ENCODE assay signal across 8 mouse cellular contexts in the genomic region with DNA sequence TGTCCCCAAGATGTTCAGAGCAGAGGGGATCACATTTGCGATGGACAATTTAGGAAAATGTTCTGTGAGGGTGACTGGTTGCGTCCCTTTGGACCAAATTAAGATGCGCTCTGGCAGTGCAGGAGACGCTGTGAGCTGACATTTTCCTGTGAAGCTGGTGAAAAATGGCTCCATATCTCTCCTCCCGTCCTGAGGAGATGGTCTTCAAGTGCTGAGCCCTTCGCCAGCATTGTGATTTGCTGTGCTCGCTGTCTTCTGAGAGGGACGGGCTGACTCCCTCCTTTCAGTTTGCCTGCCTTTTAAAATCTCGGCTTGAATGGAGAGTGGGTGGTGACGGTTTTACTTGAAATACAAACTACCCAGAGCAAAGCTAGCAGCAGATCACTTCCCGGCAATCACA.
DNase-seq lines count a peak whose midpoint lies in the region; ATAC-seq lines count a peak whose summit lies in the region.

No protein-coding gene starts in this region.

- H3K36me3 ChIP-seq in forebrain, embryonic 14.5 days (ENCODE audit: control insufficient read depth, insufficient read depth, low read length): no peaks in the 10 kb centered on the region
- H3K36me3 ChIP-seq in neural tube, embryonic 11.5 days (ENCODE audit: control insufficient read depth, insufficient read depth, low read length): no peaks in the 10 kb centered on the region

- peak overlapping the region; percentile 84 for H3K27ac ChIP-seq in forebrain, embryonic 14.5 days (ENCODE audit: low read depth, low read length)
- H3K27ac ChIP-seq in neural tube, embryonic 11.5 days (ENCODE audit: low read depth, low read length): no peak overlapping the region

- intact Hi-C loops in gastrocnemius, postnatal 14 days (cut with DNase I; ENCODE audit: low total_unique reads): no loop called here

- H3K4me3 ChIP-seq in forebrain, embryonic 14.5 days (ENCODE audit: low read depth, low read length): peak overlapping the region; percentile 56
- peak overlapping the region; percentile 44 for H3K4me3 ChIP-seq in neural tube, embryonic 11.5 days (ENCODE audit: low read depth, low read length)

- H3K9ac ChIP-seq in forebrain, embryonic 14.5 days (ENCODE audit: low read length): peak overlapping the region; percentile 80
- H3K9ac ChIP-seq in neural tube, embryonic 11.5 days (ENCODE audit: low read length): peak overlapping the region; percentile 58

- H3K9me3 ChIP-seq in forebrain, embryonic 14.5 days (replicated peaks; ENCODE audit: control insufficient read depth, low read length): no peaks in the 10 kb centered on the region
- H3K9me3 ChIP-seq in neural tube, embryonic 11.5 days (ENCODE audit: control insufficient read depth, low read length): no peaks in the 10 kb centered on the region

- DNase-seq in left cerebral cortex, adult 18-20 months (ENCODE audit: low spot score in 2 of 2): peak; percentile 63 to 71
- DNase-seq in left cerebral cortex, adult 11 months (ENCODE audit: low spot score): no peak
- peak; percentile 69 for DNase-seq in forebrain, embryonic 14.5 days (ENCODE audit: low spot score)
- DNase-seq in layer of hippocampus, postnatal 10 days (ENCODE audit: low spot score in 2 of 2): peak; percentile 52 to 57
- DNase-seq in neural tube, embryonic 11.5 days (ENCODE audit: low spot score): peak; percentile 40
- DNase-seq in gastrocnemius, postnatal 14 days: no peak
- DNase-seq in urinary bladder, postnatal 10 days (ENCODE audit: low spot score): no peak

- peak overlapping the region; percentile 66 for H3K4me2 ChIP-seq in forebrain, embryonic 14.5 days (ENCODE audit: low read length)
- H3K4me2 ChIP-seq in neural tube, embryonic 11.5 days (ENCODE audit: low read depth): peak overlapping the region; percentile 54

- WGBS in forebrain, embryonic 14.5 days: 1% methylated on average over 11 of the region's 11 CpGs
- 3% methylated on average over 11 of the region's 11 CpGs for WGBS in neural tube, embryonic 11.5 days

- H3K27me3 ChIP-seq in forebrain, embryonic 14.5 days (replicated peaks; ENCODE audit: control insufficient read depth, insufficient read depth, low read length): no peaks in the 10 kb centered on the region
- H3K27me3 ChIP-seq in neural tube, embryonic 11.5 days (ENCODE audit: control insufficient read depth, insufficient read depth, low read length): no peaks in the 10 kb centered on the region

- peaks cover 13% of the 10 kb centered on the region for H3K4me1 ChIP-seq in forebrain, embryonic 14.5 days (ENCODE audit: control insufficient read depth, insufficient read depth, low read length)
- H3K4me1 ChIP-seq in neural tube, embryonic 11.5 days (ENCODE audit: control insufficient read depth, insufficient read depth, low read length): no peaks in the 10 kb centered on the region

- ATAC-seq in forebrain, embryonic 14.5 days: peak; percentile 49
- ATAC-seq in neural tube, embryonic 11.5 days (ENCODE audit: insufficient read depth, low FRiP score, low TSS enrichment): no peak
- ATAC-seq in megakaryocyte-erythroid progenitor cell, adult 5-6 weeks (replicated peaks; ENCODE audit: low FRiP score, low TSS enrichment, poor library complexity, severe bottlenecking): no peak

Comparison
In these comparisons a context has a peak if more than half of its experiments do, and no peak if none do; other contexts are left out.
1. DNase-seq: peak in left cerebral cortex, adult 18-20 months (2 of 2), forebrain, embryonic 14.5 days (single experiment), layer of hippocampus, postnatal 10 days (2 of 2) and neural tube, embryonic 11.5 days (single experiment); none in left cerebral cortex, adult 11 months (single experiment), gastrocnemius, postnatal 14 days (single experiment) and urinary bladder, postnatal 10 days (single experiment).